Mouse (Mus musculus) spleen, postnatal 4 days (tissue): Measurements from ENCODE around the gene Esam.

ENCODE experiments used
- DNase-seq, 2 experiments: peaks; one replicate each; pipeline ENCODE4 v3.0.0; 2022; ENCODE audit warnings: low spot score in 2 of 2

The Esam gene

DNA sequence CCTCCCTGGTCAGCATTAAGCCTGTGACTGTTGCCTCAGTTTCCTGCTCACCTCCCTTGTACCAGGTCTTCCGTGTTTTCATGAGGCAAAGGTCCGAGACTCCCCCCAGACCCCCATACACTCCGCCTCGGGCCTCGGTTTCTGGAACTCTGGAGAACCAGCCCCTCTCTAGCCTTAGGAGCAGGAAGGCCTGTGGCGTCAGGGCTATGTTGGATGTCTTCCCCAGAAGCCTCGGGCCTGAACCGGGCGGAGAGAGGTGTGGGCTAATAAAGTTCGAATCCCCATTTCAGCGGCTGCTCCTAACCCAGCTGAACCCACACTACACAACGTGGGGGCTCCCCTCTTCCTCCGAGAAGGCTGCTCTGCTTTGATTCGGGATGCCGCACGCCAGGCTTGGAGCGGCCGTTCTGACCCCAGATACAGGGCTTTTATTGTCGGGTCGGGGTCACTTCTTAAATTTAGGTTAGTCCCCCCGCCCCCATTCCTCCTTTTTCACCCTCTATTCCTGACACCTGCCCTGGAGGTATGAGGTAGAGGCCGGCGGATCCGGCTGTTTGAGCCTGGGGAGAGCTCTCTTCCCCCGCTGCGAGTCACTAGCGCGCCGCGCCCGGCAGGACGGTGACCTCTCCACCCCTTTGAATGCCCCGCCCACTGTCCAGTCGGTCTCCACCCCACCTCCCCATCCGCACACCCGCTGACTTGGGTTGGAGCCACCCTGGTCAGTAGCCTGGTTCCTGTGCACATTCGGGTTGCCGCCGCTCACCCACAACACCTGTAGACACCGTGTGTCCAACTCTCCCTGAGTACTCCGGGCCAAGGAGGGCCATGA lies at the start of gene Esam:
TSS of gene Esam (plus strand) at position 683 of the 829 bp plus-strand sequence.
- DNase-seq: peak in 1 of 2 experiments; percentile 69

DNA sequence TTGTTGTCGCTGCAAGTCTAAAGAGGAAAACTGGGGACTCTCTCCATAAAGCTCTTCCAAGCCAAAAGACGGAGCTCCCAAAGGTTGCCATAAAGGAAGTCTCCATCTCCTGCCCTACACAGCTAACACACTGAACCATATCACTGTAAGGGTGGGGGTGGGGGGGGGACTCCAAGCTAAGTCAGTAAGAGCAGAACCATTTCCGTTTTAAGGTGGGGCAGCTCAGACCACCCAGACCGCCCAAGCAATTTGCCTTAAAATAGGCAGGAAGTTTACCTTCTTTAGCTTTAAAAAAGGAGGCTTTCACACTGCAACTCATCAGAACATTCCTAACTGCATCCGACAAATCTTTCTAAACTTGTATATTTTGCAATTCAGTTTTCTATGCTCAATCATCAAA lies 42.7 kb upstream of the Esam start:
- DNase-seq: no peak

GRCm38 (mm10) chr9:37488041-37488440 lies 39.8 kb upstream of the Esam start:
- DNase-seq: no peak

DNA sequence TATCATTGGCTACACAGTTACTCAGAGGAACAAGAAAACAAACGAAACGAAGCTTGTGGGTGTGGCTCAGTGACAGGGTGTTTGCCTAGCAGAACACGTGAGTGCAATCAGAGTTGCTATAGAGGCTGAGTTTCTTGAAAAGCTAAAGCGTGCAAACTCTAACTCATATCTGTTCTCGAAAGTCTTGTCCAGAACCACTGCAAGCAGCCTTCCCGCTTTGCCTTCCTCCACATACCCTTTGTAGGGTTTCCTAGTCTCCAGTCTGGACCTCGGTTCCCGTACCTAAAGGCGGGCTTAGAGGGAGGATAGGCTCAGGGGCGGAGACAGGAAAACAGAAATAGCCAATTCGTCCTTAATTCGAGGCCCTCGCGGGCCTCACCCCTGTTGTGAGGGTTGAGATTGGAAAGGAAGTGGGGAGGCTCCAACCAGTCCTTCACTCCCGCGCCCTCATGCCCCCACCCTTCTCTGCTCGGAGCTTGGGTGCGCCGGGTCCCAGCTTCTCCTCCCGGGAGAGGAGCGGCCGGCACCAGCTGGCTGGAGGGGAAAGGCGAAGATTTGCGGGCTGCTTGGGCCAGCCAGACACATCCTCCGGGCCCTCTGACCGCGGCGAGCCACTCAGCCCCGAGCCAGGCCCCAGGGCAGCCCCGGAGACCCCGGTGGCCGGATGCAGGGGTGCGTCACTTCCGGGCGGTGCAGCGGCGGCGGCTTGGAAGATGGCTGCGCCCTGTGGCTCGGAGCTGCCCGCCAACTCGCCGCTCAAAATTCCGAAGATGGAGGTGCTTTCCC lies 39.1 kb upstream of the Esam start, which contains the start of gene Msantd2:
TSS of gene Msantd2 (plus strand) at position 709 of the 786 bp plus-strand sequence.
- peak; percentile 80 to 93 for DNase-seq

GRCm38 (mm10) chr9:37489446-37490120 lies 38.3 kb upstream of the Esam start:
- peak; percentile 30 to 76 for DNase-seq

DNA sequence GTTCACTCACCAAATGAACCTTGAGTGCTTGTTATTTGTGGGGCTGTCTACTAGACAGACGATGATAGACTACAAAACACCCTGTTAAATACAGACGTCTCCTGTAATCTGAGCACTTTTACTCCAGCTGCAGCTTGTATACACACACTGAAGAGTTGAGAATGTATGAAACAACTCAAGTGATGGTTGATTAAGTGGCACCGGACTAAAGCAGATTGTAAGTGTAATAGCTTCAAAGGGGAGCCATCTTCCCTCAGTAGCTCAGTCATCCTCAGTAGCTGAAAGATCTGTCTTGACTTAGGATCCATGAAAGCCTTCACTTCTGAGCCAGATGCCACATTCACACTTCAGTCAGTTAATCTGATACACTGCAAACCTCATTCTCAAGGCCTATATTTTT lies 32.1 kb upstream of the Esam start:
- DNase-seq: no peak

DNA sequence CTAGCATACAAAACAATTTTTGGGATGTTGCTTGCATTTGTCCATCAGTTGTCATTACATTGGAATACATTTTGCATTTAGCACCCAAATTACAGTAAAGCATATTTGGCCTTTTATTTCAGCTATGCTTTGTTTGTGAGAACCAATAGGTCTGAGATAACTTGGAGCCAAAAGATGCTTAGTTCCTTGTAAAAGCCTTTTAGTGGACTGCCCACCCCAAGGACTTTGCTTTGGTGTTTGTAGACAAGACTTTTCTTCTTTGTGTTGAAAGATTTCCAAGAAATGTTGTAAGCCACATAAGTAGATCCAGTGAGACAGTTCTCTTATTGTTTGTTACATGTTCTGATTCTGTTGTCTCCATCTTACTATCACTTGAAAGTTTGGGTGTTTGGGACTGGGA lies 31.6 kb upstream of the Esam start:
- no peak for DNase-seq

GRCm38 (mm10) chr9:37500201-37500600 lies 27.7 kb upstream of the Esam start:
- DNase-seq: no peak

DNA sequence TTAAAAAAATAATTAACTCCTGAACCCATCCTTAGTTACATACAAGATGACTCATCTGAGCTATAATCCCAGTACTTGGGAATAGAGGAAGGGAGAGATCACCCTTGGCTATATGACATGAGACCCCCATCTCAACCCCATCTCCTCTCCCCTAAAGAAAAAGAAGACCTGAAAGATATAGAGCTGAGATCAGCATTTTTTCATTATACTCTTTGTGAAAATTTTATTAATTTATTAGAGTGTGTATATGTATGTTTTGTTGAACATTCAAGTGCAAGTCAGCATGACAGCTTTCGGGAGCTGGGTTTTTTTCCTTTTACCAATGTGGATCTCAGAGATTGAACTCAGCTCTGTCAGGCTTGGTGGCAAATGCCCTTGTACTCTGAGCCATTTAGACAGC lies 26.7 kb upstream of the Esam start:
- no peak for DNase-seq

GRCm38 (mm10) chr9:37504348-37504747 lies 23.5 kb upstream of the Esam start:
- DNase-seq: no peak

GRCm38 (mm10) chr9:37506023-37506422 lies 21.9 kb upstream of the Esam start:
- no peak for DNase-seq

DNA sequence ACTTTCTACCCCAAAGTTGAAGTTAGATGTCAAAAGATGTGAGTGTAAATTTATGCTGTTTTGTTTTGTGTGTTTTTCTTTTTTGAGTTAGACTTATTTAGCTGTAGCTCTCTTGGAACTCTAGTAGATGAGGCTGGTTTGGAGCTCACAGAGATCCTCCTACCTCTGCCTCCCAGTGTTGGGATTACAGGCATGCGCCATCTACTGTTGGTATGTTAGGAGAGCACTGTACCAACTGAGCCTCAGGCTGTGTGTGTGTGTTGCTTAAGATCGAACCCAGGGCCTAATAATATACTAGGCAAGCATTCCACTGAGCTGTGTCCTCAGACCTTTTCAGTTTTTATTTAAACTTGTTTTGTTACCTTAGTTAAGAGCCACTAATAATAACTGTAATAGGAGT lies 15.8 kb upstream of the Esam start:
- DNase-seq: no peak

DNA sequence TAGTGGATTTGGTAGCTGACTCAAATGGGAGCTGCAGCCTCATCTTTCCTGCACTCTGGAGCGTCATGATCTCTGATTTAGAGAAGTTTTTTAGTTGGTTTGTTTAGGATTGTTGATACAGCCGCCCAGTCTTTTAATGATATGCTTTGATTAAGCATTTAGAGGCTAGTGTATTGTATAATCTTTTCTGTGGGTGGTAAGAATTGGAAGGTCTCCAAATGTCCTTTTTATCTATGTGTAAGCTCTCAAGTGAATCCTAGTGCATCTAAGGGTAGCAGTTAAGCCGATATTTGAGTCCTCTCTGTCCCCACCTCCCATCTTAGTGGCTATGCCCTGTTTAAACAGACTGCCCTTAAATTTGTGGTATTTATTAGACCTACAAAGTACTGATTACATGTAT lies 13.4 kb upstream of the Esam start:
- DNase-seq: no peak

DNA sequence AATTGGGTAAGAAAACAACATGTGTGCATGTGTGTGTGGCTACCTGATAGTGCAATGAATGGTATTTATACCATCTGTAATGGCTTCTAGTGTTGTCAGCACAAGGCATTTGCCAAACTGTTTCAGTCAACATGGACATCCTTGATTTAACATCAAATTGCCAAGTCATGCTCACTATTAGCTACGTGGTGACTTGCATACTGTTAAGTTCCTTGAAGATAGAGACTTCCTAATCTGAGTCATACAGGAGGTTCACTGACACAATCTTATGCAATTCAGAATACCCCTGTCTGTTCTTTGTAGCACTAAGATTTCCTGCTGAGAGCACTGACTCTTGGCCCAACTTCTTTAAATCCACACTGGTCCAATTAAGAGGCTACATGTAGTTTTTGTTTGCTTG lies 10.4 kb upstream of the Esam start:
- DNase-seq: no peak

GRCm38 (mm10) chr9:37518991-37519390 lies 8.9 kb upstream of the Esam start:
- no peak for DNase-seq

DNA sequence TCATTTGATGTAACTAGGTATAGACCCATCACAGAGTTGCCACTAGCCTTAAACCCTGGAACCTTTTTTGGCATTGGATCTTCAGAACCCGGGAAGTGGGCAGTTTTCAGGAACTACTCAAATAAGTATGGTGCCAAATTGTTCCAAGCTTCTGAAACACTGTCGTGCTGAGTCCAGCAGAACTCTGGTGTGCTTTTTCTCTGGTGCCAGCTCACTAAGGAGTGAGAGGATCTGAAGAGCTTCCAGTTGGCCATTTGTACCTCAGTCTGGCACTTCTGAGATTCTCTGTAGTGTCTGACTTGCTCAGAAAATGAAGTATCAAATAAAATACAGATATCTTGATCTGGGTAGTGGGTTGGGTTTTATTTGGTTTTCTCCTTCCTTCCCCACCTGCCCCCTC lies 7.9 kb upstream of the Esam start:
- no peak for DNase-seq

DNA sequence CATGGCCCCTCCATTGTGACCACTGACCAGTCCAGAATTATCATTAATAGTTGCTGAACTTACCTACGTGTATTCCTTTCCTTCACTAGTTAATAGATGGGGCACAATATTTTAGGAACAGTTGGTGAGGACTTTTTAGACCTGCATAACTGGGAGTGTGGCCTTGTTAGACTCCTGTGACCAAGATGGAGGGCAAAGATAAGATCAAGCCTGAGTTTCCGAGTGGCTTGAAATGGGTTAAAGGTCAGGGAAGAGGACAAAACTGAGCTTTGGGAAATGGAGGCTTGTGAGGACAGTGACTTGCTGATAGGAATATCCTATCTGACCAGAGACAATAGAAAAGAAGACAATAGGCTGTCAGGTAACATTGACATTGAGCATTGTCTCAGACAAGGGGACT lies 2.4 kb upstream of the Esam start:
- DNase-seq: no peak

GRCm38 (mm10) chr9:37526443-37527395 lies 1.2 kb upstream of the Esam start:
- no peak for DNase-seq

GRCm38 (mm10) chr9:37528225-37528970 lies 520 bp downstream of the Esam start:
- DNase-seq: no peak
